In the genomic region with DNA sequence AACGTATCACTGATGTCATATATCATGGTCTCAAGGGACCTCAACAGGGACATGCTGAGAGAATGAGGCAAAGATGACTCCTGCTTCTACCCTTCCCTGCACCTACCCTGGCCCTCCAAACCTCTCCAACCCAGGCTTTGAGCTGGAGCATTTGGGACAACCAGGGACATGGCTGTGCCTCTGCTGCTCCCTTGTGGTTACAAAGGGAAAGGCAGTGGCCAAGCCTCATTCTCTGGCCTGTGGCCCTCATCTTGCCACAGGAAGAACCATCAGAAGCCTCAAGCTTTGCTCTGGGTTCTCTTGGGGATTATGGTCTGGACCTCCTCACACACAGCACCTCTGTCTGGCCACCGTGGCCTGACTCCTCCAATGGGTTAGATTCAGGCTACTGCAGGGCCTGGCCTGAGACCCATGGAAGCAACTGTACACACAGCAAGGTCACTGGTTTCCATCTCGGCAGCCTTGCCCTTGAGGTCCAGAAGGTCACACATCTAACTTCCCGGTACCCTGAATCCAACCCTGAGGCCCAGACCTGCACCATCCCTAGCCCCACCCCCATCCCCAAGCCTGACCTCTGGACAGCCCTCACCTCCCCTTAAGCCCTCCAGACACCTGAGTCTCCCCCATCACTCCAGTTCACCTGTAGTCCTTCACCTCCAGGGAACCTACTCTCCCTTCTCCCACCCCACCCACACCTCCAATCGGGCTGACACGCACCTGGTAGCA, we compare ENCODE assay signal across 9 mouse cellular contexts. TPM values are rescaled to one million over a fixed set of nuclear protein-coding genes. Genes with fewer than 3 reads are reported as not detected.
DNase-seq lines count a peak whose midpoint lies in the region; ATAC-seq and TF ChIP-seq lines count a peak whose summit lies in the region.
"Had no signal": no experiment of that assay in that cellular context is flagged by ENCODE, and none has a peak within 500 bp of the region (broad histone marks: within the 10 kb centered on the region; RNA-seq: fewer than 3 reads in every experiment).

No protein-coding gene starts in this region.

- peak; percentile 100 for TF ChIP-seq CTCF in lung, embryonic 14.5 days (IDR thresholded peaks at IDR 0.05; ENCODE audit: low read depth)

- no peak overlapping the region for H3K4me2 ChIP-seq in lung, embryonic 14.5 days

- no peaks in the 10 kb centered on the region for H3K36me3 ChIP-seq in lung, embryonic 14.5 days (ENCODE audit: insufficient read depth)

- intact Hi-C loops in heart, postnatal 25 days (cut with DNase I) = loop anchor here (2.0 kb wide), 3 partner anchors 40 to 108 kb away; a partner anchor contains a TSS

- peak; percentile 68 for DNase-seq in ES-CJ7 (ENCODE audit: low read depth, low spot score)
- peak; percentile 79 for DNase-seq in brain, adult 2 months (ENCODE audit: low read depth, low spot score)
- peak; percentile 57 for DNase-seq in heart, postnatal 25 days (ENCODE audit: low spot score)
- DNase-seq in layer of hippocampus, adult 8-10 months (ENCODE audit: low spot score in 2 of 2) = peak; percentile 32 to 77
- peak; percentile 90 for DNase-seq in lung, embryonic 14.5 days
- DNase-seq in retina, embryonic 14.5 days (ENCODE audit: low spot score) = peak; percentile 84
- peak; percentile 60 to 64 for DNase-seq in thymus, postnatal 36 days

- peak; percentile 93 for ATAC-seq in erythroid progenitor cell, adult 5-6 weeks (replicated peaks; ENCODE audit: low FRiP score, poor library complexity, severe bottlenecking)
- ATAC-seq in lung, embryonic 14.5 days (ENCODE audit: insufficient read depth) = peak; percentile 72

- 0 out of 2 replicates have a peak, but pooled peaks cover 3% of the 10 kb centered on the region for H3K4me1 ChIP-seq in lung, embryonic 14.5 days (ENCODE audit: insufficient read depth)

- no peaks in the 10 kb centered on the region for H3K9me3 ChIP-seq in lung, embryonic 14.5 days (ENCODE audit: low read depth, low read length)

- no peak overlapping the region for H3K27ac ChIP-seq in lung, embryonic 14.5 days (ENCODE audit: low read depth)
- H3K27ac ChIP-seq: macrophage had no signal

- no peaks in the 10 kb centered on the region for H3K27me3 ChIP-seq in lung, embryonic 14.5 days (ENCODE audit: insufficient read depth, low read length)

- H3K4me3 ChIP-seq in lung, embryonic 14.5 days (ENCODE audit: low read depth, low read length) = no peak overlapping the region

- no peak overlapping the region for H3K9ac ChIP-seq in lung, embryonic 14.5 days

- 50% methylated on average over 6 of the region's 6 CpGs for WGBS in lung, embryonic 14.5 days

RNA-seq across cellular contexts. Expression of a gene that starts 47.1 kb away (rescaled TPM):
- total RNA-seq in erythroid progenitor cell, adult 5-6 weeks (2015; ENCODE audit: low replicate concordance) = 90.5 and 137 TPM in 2 replicates
- 85.2 and 107 TPM in 2 replicates for total RNA-seq in erythroid progenitor cell, adult 5-6 weeks (2017; ENCODE audit: low replicate concordance)
- 1 to 10 TPM; 6.1 to 6.4 TPM for total RNA-seq in heart, postnatal 25 days (2021)
- 10 to 100 TPM; 25.1 to 31.9 (median 28.0) TPM for total RNA-seq in layer of hippocampus, adult 8-10 months (2022)
- 38.6 and 40.4 TPM in 2 replicates for polyA plus RNA-seq in lung, embryonic 14.5 days (2014; fragmentation: Nextera tagmentation; extraction: Ambion mirVana)
